Mouse (Mus musculus): ENCODE data around the gene Zbtb21. TPM values are rescaled to one million over a fixed set of nuclear protein-coding genes. Genes with fewer than 3 reads are reported as not detected.
"Not testable (repeated sequence)": the region's sequence is repeated elsewhere in the genome, so short reads cannot be mapped to it uniquely, and the experiment has no call there.

Gene Zbtb21
- total RNA-seq, 2 experiments from 2014 or later, result 20.8 to 21.1 TPM

GRCm38 (mm10) chr16:97952801-97953200 lies 9.6 kb downstream of the Zbtb21 start:
- intact Hi-C loops (cut with DNase I), result no loop called here
- no peak for DNase-seq (ENCODE audit: low spot score in 2 of 2)

GRCm38 (mm10) chr16:97952371-97952770 lies 10.1 kb downstream of the Zbtb21 start:
- no peak for DNase-seq (ENCODE audit: low spot score in 2 of 2)
- intact Hi-C loops (cut with DNase I), result no loop called here

GRCm38 (mm10) chr16:97950061-97950460 lies 12.4 kb downstream of the Zbtb21 start:
- intact Hi-C loops (cut with DNase I), result no loop called here
- DNase-seq (ENCODE audit: low spot score in 2 of 2), result no peak

GRCm38 (mm10) chr16:97948836-97949235 lies 13.6 kb downstream of the Zbtb21 start:
- no peak for DNase-seq (ENCODE audit: low spot score in 2 of 2)
- intact Hi-C loops (cut with DNase I), result no loop called here

- DNase-seq (ENCODE audit: low spot score in 2 of 2); intact Hi-C loops (cut with DNase I): not testable (repeated sequence)
Measured at GRCm38 (mm10) chr16:97946993-97947392, 15.4 kb downstream of the Zbtb21 start.

GRCm38 (mm10) chr16:97941844-97942243 lies 20.6 kb downstream of the Zbtb21 start:
- intact Hi-C loops (cut with DNase I), result no loop called here
- no peak for DNase-seq (ENCODE audit: low spot score in 2 of 2)

- intact Hi-C loops (cut with DNase I), result no loop called here
- no peak for DNase-seq (ENCODE audit: low spot score in 2 of 2)
Measured at GRCm38 (mm10) chr16:97940471-97940973, 21.9 kb downstream of the Zbtb21 start.

GRCm38 (mm10) chr16:97935815-97936214 lies 26.6 kb downstream of the Zbtb21 start:
- no peak for DNase-seq (ENCODE audit: low spot score in 2 of 2)
- intact Hi-C loops (cut with DNase I), result no loop called here

GRCm38 (mm10) chr16:97930231-97930630 lies 32.2 kb downstream of the Zbtb21 start:
- intact Hi-C loops (cut with DNase I), result no loop called here
- no peak for DNase-seq (ENCODE audit: low spot score in 2 of 2)

- intact Hi-C loops (cut with DNase I), result no loop called here
- no peak for DNase-seq (ENCODE audit: low spot score in 2 of 2)
Measured at GRCm38 (mm10) chr16:97929520-97929919, 32.9 kb downstream of the Zbtb21 start.

GRCm38 (mm10) chr16:97927331-97927938 lies 35.0 kb downstream of the Zbtb21 start:
- intact Hi-C loops (cut with DNase I), result no loop called here
- DNase-seq (ENCODE audit: low spot score in 2 of 2), result no peak

GRCm38 (mm10) chr16:97926381-97926780 lies 36.0 kb downstream of the Zbtb21 start:
- intact Hi-C loops (cut with DNase I), result no loop called here
- no peak for DNase-seq (ENCODE audit: low spot score in 2 of 2)

GRCm38 (mm10) chr16:97925760-97926159 lies 36.7 kb downstream of the Zbtb21 start:
- DNase-seq (ENCODE audit: low spot score in 2 of 2), result no peak
- intact Hi-C loops (cut with DNase I), result no loop called here

- DNase-seq (ENCODE audit: low spot score in 2 of 2), result no peak
- intact Hi-C loops (cut with DNase I), result loop anchor here (5.0 kb wide), 1 partner anchor 71 kb away; the partner anchor contains the start of gene Prdm15
Measured at GRCm38 (mm10) chr16:97923700-97924099, 38.7 kb downstream of the Zbtb21 start.

- intact Hi-C loops (cut with DNase I), result loop anchor here (5.0 kb wide), 1 partner anchor 70 kb away; the partner anchor contains the start of gene Prdm15
- no peak for DNase-seq (ENCODE audit: low spot score in 2 of 2)
Measured at GRCm38 (mm10) chr16:97922779-97923126, 39.7 kb downstream of the Zbtb21 start.

GRCm38 (mm10) chr16:97921961-97922778 lies 40.3 kb downstream of the Zbtb21 start:
- intact Hi-C loops (cut with DNase I), result loop anchor here (5.0 kb wide), 1 partner anchor 70 kb away; the partner anchor contains the start of gene Prdm15
- DNase-seq (ENCODE audit: low spot score in 2 of 2), result peak; percentile 66 to 82

GRCm38 (mm10) chr16:97920621-97921020 lies 41.8 kb downstream of the Zbtb21 start:
- intact Hi-C loops (cut with DNase I), result loop anchor here (5.0 kb wide), 1 partner anchor 68 kb away; the partner anchor contains the start of gene Prdm15

GRCm38 (mm10) chr16:97919793-97920192 lies 42.6 kb downstream of the Zbtb21 start:
- intact Hi-C loops (cut with DNase I), result loop anchor here (5.0 kb wide), 1 partner anchor 67 kb away; the partner anchor contains the start of gene Prdm15
- DNase-seq (ENCODE audit: low spot score in 2 of 2), result no peak

More at GRCm38 (mm10) chr16:97920621-97921020, 41.8 kb downstream of the Zbtb21 start:
- no peak for DNase-seq (ENCODE audit: low spot score in 2 of 2)

GRCm38 (mm10) chr16:97912873-97913272 lies 49.5 kb downstream of the Zbtb21 start:
- no peak for DNase-seq (ENCODE audit: low spot score in 2 of 2)
- intact Hi-C loops (cut with DNase I), result no loop called here

- no peak for DNase-seq (ENCODE audit: low spot score in 2 of 2)
- intact Hi-C loops (cut with DNase I), result no loop called here
Measured at GRCm38 (mm10) chr16:97909356-97909755, 53.1 kb downstream of the Zbtb21 start.
